Mouse (Mus musculus): ENCODE measurements around the gene Galnt5.

GRCm38 (mm10) chr2:58026740-58027139 lies 29.1 kb downstream of the Galnt5 start:
- TF ChIP-seq CTCF (IDR thresholded peaks at IDR 0.05; ENCODE audit: control insufficient read depth, insufficient read depth, insufficient read length) (no peak), USF1 (IDR thresholded peaks at IDR 0.05; ENCODE audit: low read depth) (no peak), CEBPB (IDR thresholded peaks at IDR 0.05; ENCODE audit: low read depth) (no peak), MYOD1 (IDR thresholded peaks at IDR 0.05; ENCODE audit: control insufficient read depth, insufficient read length, low read depth) (no peak)
